Mouse (Mus musculus): ENCODE measurements around the gene Myrf. TPM values are rescaled to one million over a fixed set of nuclear protein-coding genes. Genes with fewer than 3 reads are reported as not detected.

The Myrf gene
- polyA plus RNA-seq, 1 experiment = 62.8 TPM

- TF ChIP-seq CTCF (IDR thresholded peaks at IDR 0.05; ENCODE audit: insufficient read depth, low read length) (no peak), POLR2A (IDR thresholded peaks at IDR 0.05; ENCODE audit: borderline replicate concordance, extremely low read depth, low read depth, low read length) (no peak)
- WGBS = 52% methylated on average over 4 of the region's 4 CpGs
- DNase-seq = no peak
- Histone ChIP-seq H3K4me1 (ENCODE audit: control insufficient read depth, insufficient read depth, low read length) (no peaks in the 10 kb centered on the region), H3K4me3 (replicated peaks; ENCODE audit: extremely low read depth, low read depth, low read length) (no peak overlapping the region)
Measured at GRCm38 (mm10) chr19:10221585-10221984, 19.0 kb downstream of the Myrf start.

- no peak for DNase-seq
- no peaks in the 10 kb centered on the region for H3K4me1 ChIP-seq (ENCODE audit: control insufficient read depth, insufficient read depth, low read length)
- TF ChIP-seq CTCF (IDR thresholded peaks at IDR 0.05; ENCODE audit: insufficient read depth, low read length) (no peak), POLR2A (IDR thresholded peaks at IDR 0.05; ENCODE audit: borderline replicate concordance, extremely low read depth, low read depth, low read length) (no peak)
- no peak overlapping the region for H3K4me3 ChIP-seq (replicated peaks; ENCODE audit: extremely low read depth, low read depth, low read length)
- WGBS = 51% methylated on average over 6 of the region's 6 CpGs
Measured at GRCm38 (mm10) chr19:10219593-10219992, 21.0 kb downstream of the Myrf start.

GRCm38 (mm10) chr19:10219108-10219507 lies 21.4 kb downstream of the Myrf start:
- WGBS = 31% methylated on average over 3 of the region's 3 CpGs
- TF ChIP-seq POLR2A (IDR thresholded peaks at IDR 0.05; ENCODE audit: borderline replicate concordance, extremely low read depth, low read depth, low read length) (no peak), CTCF (IDR thresholded peaks at IDR 0.05; ENCODE audit: insufficient read depth, low read length) (peak; percentile 29; the same call in 1 of the 2 replicates)
- H3K4me1 ChIP-seq (ENCODE audit: control insufficient read depth, insufficient read depth, low read length) = no peaks in the 10 kb centered on the region
- DNase-seq = peak; percentile 28
- no peak overlapping the region for H3K4me3 ChIP-seq (replicated peaks; ENCODE audit: extremely low read depth, low read depth, low read length)

- WGBS = 64% methylated on average over 8 of the region's 8 CpGs
- TF ChIP-seq POLR2A (IDR thresholded peaks at IDR 0.05; ENCODE audit: borderline replicate concordance, extremely low read depth, low read depth, low read length) (no peak), CTCF (IDR thresholded peaks at IDR 0.05; ENCODE audit: insufficient read depth, low read length) (no peak)
- Histone ChIP-seq H3K4me1 (ENCODE audit: control insufficient read depth, insufficient read depth, low read length) (no peaks in the 10 kb centered on the region), H3K4me3 (replicated peaks; ENCODE audit: extremely low read depth, low read depth, low read length) (no peak overlapping the region)
- no peak for DNase-seq
Measured at GRCm38 (mm10) chr19:10216101-10216500, 24.4 kb downstream of the Myrf start.

GRCm38 (mm10) chr19:10213796-10214471 lies 26.6 kb downstream of the Myrf start:
- H3K4me1 ChIP-seq (ENCODE audit: control insufficient read depth, insufficient read depth, low read length) = no peaks in the 10 kb centered on the region
- DNase-seq = no peak
- H3K4me3 ChIP-seq (replicated peaks; ENCODE audit: extremely low read depth, low read depth, low read length) = no peak overlapping the region
- WGBS = 73% methylated on average over 10 of the region's 10 CpGs
- no peak for TF ChIP-seq CTCF (IDR thresholded peaks at IDR 0.05; ENCODE audit: insufficient read depth, low read length)
- TF ChIP-seq POLR2A (IDR thresholded peaks at IDR 0.05; ENCODE audit: borderline replicate concordance, extremely low read depth, low read depth, low read length) = no peak

- no peak for TF ChIP-seq POLR2A (IDR thresholded peaks at IDR 0.05; ENCODE audit: borderline replicate concordance, extremely low read depth, low read depth, low read length)
- TF ChIP-seq CTCF (IDR thresholded peaks at IDR 0.05; ENCODE audit: insufficient read depth, low read length) = no peak
- WGBS = 75% methylated on average over 4 of the region's 4 CpGs
- Histone ChIP-seq H3K4me3 (replicated peaks; ENCODE audit: extremely low read depth, low read depth, low read length) (no peak overlapping the region), H3K4me1 (ENCODE audit: control insufficient read depth, insufficient read depth, low read length) (no peaks in the 10 kb centered on the region)
- DNase-seq = no peak
Measured at GRCm38 (mm10) chr19:10210885-10211284, 29.7 kb downstream of the Myrf start.

- TF ChIP-seq CTCF (IDR thresholded peaks at IDR 0.05; ENCODE audit: insufficient read depth, low read length) (no peak), POLR2A (IDR thresholded peaks at IDR 0.05; ENCODE audit: borderline replicate concordance, extremely low read depth, low read depth, low read length) (no peak)
- 73% methylated on average over 3 of the region's 3 CpGs for WGBS
- no peak for DNase-seq
Measured at GRCm38 (mm10) chr19:10208851-10209250, 31.7 kb downstream of the Myrf start.

GRCm38 (mm10) chr19:10205051-10205450 lies 35.5 kb downstream of the Myrf start:
- Histone ChIP-seq H3K4me1 (ENCODE audit: control insufficient read depth, insufficient read depth, low read length) (peaks cover 2% of the 10 kb centered on the region; the same call in 1 of the 2 replicates), H3K4me3 (replicated peaks; ENCODE audit: extremely low read depth, low read depth, low read length) (no peak overlapping the region)
- 41% methylated on average over 6 of the region's 6 CpGs for WGBS
- TF ChIP-seq POLR2A (IDR thresholded peaks at IDR 0.05; ENCODE audit: borderline replicate concordance, extremely low read depth, low read depth, low read length) = no peak
- TF ChIP-seq CTCF (IDR thresholded peaks at IDR 0.05; ENCODE audit: insufficient read depth, low read length) = no peak
- no peak for DNase-seq

More at GRCm38 (mm10) chr19:10208851-10209250, 31.7 kb downstream of the Myrf start:
- H3K4me3 ChIP-seq (replicated peaks; ENCODE audit: extremely low read depth, low read depth, low read length) = no peak overlapping the region
- H3K4me1 ChIP-seq (ENCODE audit: control insufficient read depth, insufficient read depth, low read length) = peaks cover 2% of the 10 kb centered on the region; the same call in 1 of the 2 replicates

GRCm38 (mm10) chr19:10204616-10205001 lies 35.9 kb downstream of the Myrf start:
- DNase-seq = peak; percentile 34
- TF ChIP-seq POLR2A (IDR thresholded peaks at IDR 0.05; ENCODE audit: borderline replicate concordance, extremely low read depth, low read depth, low read length) (no peak), CTCF (IDR thresholded peaks at IDR 0.05; ENCODE audit: insufficient read depth, low read length) (no peak)
- WGBS = 0% methylated on average over 5 of the region's 5 CpGs
- H3K4me1 ChIP-seq (ENCODE audit: control insufficient read depth, insufficient read depth, low read length) = peaks cover 2% of the 10 kb centered on the region; the same call in 1 of the 2 replicates
- H3K4me3 ChIP-seq (replicated peaks; ENCODE audit: extremely low read depth, low read depth, low read length) = peak overlapping the region; percentile 8
